Comparison of ENCODE assay signal across 10 mouse cellular contexts in the genomic region with DNA sequence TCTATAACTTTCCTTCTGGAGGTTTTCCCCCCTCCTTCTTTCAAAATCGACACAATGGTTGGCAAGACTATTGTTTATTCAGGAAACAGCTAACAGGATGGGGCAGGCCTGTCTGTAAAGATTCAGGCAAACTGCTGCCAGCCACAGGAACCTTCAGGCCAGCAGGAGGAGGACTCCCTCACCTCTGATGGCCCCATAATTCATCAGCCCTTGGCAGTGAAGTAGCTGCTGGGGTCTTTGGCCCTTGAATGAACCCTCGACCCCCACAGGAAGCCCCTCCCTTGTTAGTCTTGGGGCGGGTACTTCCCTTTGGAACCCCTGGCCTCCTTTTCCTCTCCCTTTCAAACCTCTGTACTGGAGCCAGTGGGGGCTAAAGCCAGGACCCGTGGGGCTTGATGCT. TPM values are rescaled to one million over a fixed set of nuclear protein-coding genes. Genes with fewer than 3 reads are reported as not detected.
DNase-seq lines count a peak whose midpoint lies in the region; ATAC-seq and TF ChIP-seq lines count a peak whose summit lies in the region.
"Had no signal": no experiment of that assay in that cellular context is flagged by ENCODE, and none has a peak within 500 bp of the region (broad histone marks: within the 10 kb centered on the region; RNA-seq: fewer than 3 reads in every experiment).

No protein-coding gene starts in this region.

- no peak overlapping the region for H3K9ac ChIP-seq in lung, postnatal 0 days (replicated peaks; ENCODE audit: low read depth)
- H3K9ac ChIP-seq: hindbrain, embryonic 15.5 days had no signal

- no peaks in the 10 kb centered on the region for H3K27me3 ChIP-seq in lung, postnatal 0 days (replicated peaks; ENCODE audit: insufficient read depth, low read length)
- H3K27me3 ChIP-seq: hindbrain, embryonic 15.5 days had no signal

- TF ChIP-seq EP300 in lung, postnatal 0 days (IDR thresholded peaks at IDR 0.05) = peak; percentile 76

- peak overlapping the region; percentile 86 for H3K27ac ChIP-seq in brown adipose tissue, adult 24 weeks (replicated peaks; ENCODE audit: low read depth, low read length)
- H3K27ac ChIP-seq in lung, postnatal 0 days (ENCODE audit: low read length) = peak overlapping the region; percentile 73
- H3K27ac ChIP-seq: hindbrain, embryonic 15.5 days had no signal

- H3K4me1 ChIP-seq in brown adipose tissue, adult 24 weeks (ENCODE audit: control insufficient read depth, insufficient read depth, insufficient read length, low read length) = peaks cover 32% of the 10 kb centered on the region
- peaks cover 11% of the 10 kb centered on the region; the same call in 1 of the 2 replicates for H3K4me1 ChIP-seq in lung, postnatal 0 days (ENCODE audit: insufficient read depth, low read depth, low read length)
- H3K4me1 ChIP-seq: hindbrain, embryonic 15.5 days had no signal

- no peak overlapping the region for H3K4me3 ChIP-seq in brown adipose tissue, adult 24 weeks (ENCODE audit: insufficient read depth, low read depth, low read length)
- H3K4me3 ChIP-seq in lung, postnatal 0 days (ENCODE audit: low read depth, low read length) = no peak overlapping the region
- H3K4me3 ChIP-seq: hindbrain, embryonic 15.5 days had no signal

- ATAC-seq in lung, postnatal 0 days = peak; percentile 62

- 5% methylated on average over 4 of the region's 4 CpGs for WGBS in lung, postnatal 0 days

- peak; percentile 55 for TF ChIP-seq CTCF in lung, postnatal 0 days (IDR thresholded peaks at IDR 0.05)

- H3K9me3 ChIP-seq in lung, postnatal 0 days (ENCODE audit: low read length) = no peaks in the 10 kb centered on the region
- H3K9me3 ChIP-seq: hindbrain, embryonic 15.5 days had no signal

- no peak overlapping the region; the same call in 1 of the 2 replicates for H3K4me2 ChIP-seq in lung, postnatal 0 days (replicated peaks; ENCODE audit: low read depth, low read length)
- H3K4me2 ChIP-seq: hindbrain, embryonic 15.5 days had no signal

- H3K36me3 ChIP-seq in lung, postnatal 0 days (ENCODE audit: insufficient read depth, low read length) = no peaks in the 10 kb centered on the region
- H3K36me3 ChIP-seq: hindbrain, embryonic 15.5 days had no signal

- peak; percentile 61 to 81 for DNase-seq in heart, adult 18-20 months
- DNase-seq in kidney, adult 9 months = peak; percentile 72
- peak; percentile 75 for DNase-seq in lung, postnatal 0 days (ENCODE audit: low spot score)
- DNase-seq in cerebellum, adult 11-12 months = no peak
- DNase-seq in layer of hippocampus, postnatal 14 days (ENCODE audit: low spot score in 2 of 2) = no peak
- DNase-seq in right cerebral cortex, postnatal 36 days (ENCODE audit: low spot score in 2 of 2) = no peak
- no peak for DNase-seq in frontal cortex, adult 2 months (ENCODE audit: extremely low spot score in 1 of 2, low spot score in 1 of 2)

RNA-seq across cellular contexts. Expression of a gene that starts 8.4 kb away (rescaled TPM):
- 1.4 and 1.5 TPM in 2 replicates for polyA plus RNA-seq in brown adipose tissue, adult 24 weeks (2012; ENCODE audit: insufficient read depth, insufficient read length, missing spikeins)
- total RNA-seq in heart, adult 18-20 months (2021) = under 1 TPM in 1 of 2 experiments, not detected in 1; 0.28 TPM
- 0.29 and 0.44 TPM in 2 replicates for polyA plus RNA-seq in lung, postnatal 0 days (2015; fragmentation: Nextera tagmentation; extraction: Ambion mirVana)
- not detected for total RNA-seq in layer of hippocampus, postnatal 14 days (2021)
- polyA plus RNA-seq in frontal cortex, adult 2 months (2012; rRNA removed) = 0.11 TPM in 1 of 2 replicates, not detected in the other
- total RNA-seq: neutrophil, adult 5-6 weeks had no signal
- polyA plus RNA-seq: hindbrain, embryonic 15.5 days had no signal

RNA-seq across cellular contexts. Expression of a gene that starts 31.0 kb away (rescaled TPM):
- 23.5 and 32.1 TPM in 2 replicates for polyA plus RNA-seq in brown adipose tissue, adult 24 weeks (2012; ENCODE audit: insufficient read depth, insufficient read length, missing spikeins)
- total RNA-seq in heart, adult 18-20 months (2021) = 10 to 100 TPM; 26.3 to 30.1 TPM
- polyA plus RNA-seq in lung, postnatal 0 days (2015; fragmentation: Nextera tagmentation; extraction: Ambion mirVana) = 90.2 and 98.7 TPM in 2 replicates
- total RNA-seq in layer of hippocampus, postnatal 14 days (2021) = 10 to 100 TPM; 68.5 to 69.9 TPM
- polyA plus RNA-seq in frontal cortex, adult 2 months (2012; rRNA removed) = 39.8 and 41.7 TPM in 2 replicates

RNA-seq across cellular contexts. Expression of a gene that starts 46.8 kb away (rescaled TPM):
- polyA plus RNA-seq in brown adipose tissue, adult 24 weeks (2012; ENCODE audit: insufficient read depth, insufficient read length, missing spikeins) = 17.4 and 18.6 TPM in 2 replicates
- total RNA-seq in heart, adult 18-20 months (2021) = 10 to 100 TPM; 35.0 to 38.6 TPM
- polyA plus RNA-seq in lung, postnatal 0 days (2015; fragmentation: Nextera tagmentation; extraction: Ambion mirVana) = 15.7 and 16.7 TPM in 2 replicates
- total RNA-seq in layer of hippocampus, postnatal 14 days (2021) = 10 to 100 TPM; 61.5 to 62.0 TPM
- 30.1 and 32.8 TPM in 2 replicates for polyA plus RNA-seq in frontal cortex, adult 2 months (2012; rRNA removed)

Comparison
In these comparisons a context has a peak if more than half of its experiments do, and no peak if none do; other contexts are left out.
1. DNase-seq: peak in heart, adult 18-20 months (2 of 2), kidney, adult 9 months (single experiment) and lung, postnatal 0 days (single experiment); none in cerebellum, adult 11-12 months (single experiment), layer of hippocampus, postnatal 14 days (0 of 2), right cerebral cortex, postnatal 36 days (0 of 2) and frontal cortex, adult 2 months (0 of 2).